8 mouse cellular contexts compared by ENCODE assay signal in genomic region chr17:66106601-66107267, GRCm38 (mm10). TPM values are rescaled to one million over a fixed set of nuclear protein-coding genes. Genes with fewer than 3 reads are reported as not detected.
DNase-seq lines count a peak whose midpoint lies in the region; ATAC-seq and TF ChIP-seq lines count a peak whose summit lies in the region.

No protein-coding gene starts in this region.

- DNase-seq in forebrain, embryonic 10.5 days (ENCODE audit: extremely low spot score, low spot score), result peak; percentile 64
- DNase-seq in spleen, adult 2 months (ENCODE audit: low read depth in 1 of 2, low spot score in 2 of 2), result peak; percentile 53 to 66
- DNase-seq in spleen, adult 12 weeks (ENCODE audit: low spot score), result no peak
- DNase-seq in heart, postnatal 4 days, result peak; percentile 77
- peak; percentile 90 for DNase-seq in lung, embryonic 14.5 days
- DNase-seq in skeletal muscle tissue, adult 2 months (ENCODE audit: low read depth, low spot score), result peak; percentile 54

- no peaks in the 10 kb centered on the region for H3K9me3 ChIP-seq in forebrain, embryonic 10.5 days
- no peaks in the 10 kb centered on the region for H3K9me3 ChIP-seq in forebrain, embryonic 13.5 days (replicated peaks)
- H3K9me3 ChIP-seq in lung, embryonic 14.5 days (ENCODE audit: low read depth, low read length), result no peaks in the 10 kb centered on the region

- 0 out of 2 replicates have a peak overlapping the region, but pooled peaks have one; percentile 6 for H3K27ac ChIP-seq in forebrain, embryonic 10.5 days
- H3K27ac ChIP-seq in forebrain, embryonic 13.5 days, result no peak overlapping the region
- no peak overlapping the region for H3K27ac ChIP-seq in spleen, adult 2 months (ENCODE audit: insufficient read depth, low read length)
- no peak overlapping the region for H3K27ac ChIP-seq in cortical plate, adult 2 months (ENCODE audit: insufficient read depth, low read length)
- no peak overlapping the region for H3K27ac ChIP-seq in lung, embryonic 14.5 days (ENCODE audit: low read depth)

- no peak for TF ChIP-seq POLR2A in spleen, adult 2 months (IDR thresholded peaks at IDR 0.05; ENCODE audit: low read depth, low read length)
- no peak for TF ChIP-seq POLR2A in cortical plate, adult 2 months (IDR thresholded peaks at IDR 0.05; ENCODE audit: extremely low read depth, insufficient read depth, low read length)

- H3K4me1 ChIP-seq in forebrain, embryonic 10.5 days, result peaks cover 13% of the 10 kb centered on the region
- peaks cover 5% of the 10 kb centered on the region; the same call in 1 of the 2 replicates for H3K4me1 ChIP-seq in forebrain, embryonic 13.5 days
- H3K4me1 ChIP-seq in spleen, adult 2 months (ENCODE audit: control insufficient read depth, insufficient read depth, insufficient read length), result no peaks in the 10 kb centered on the region; the same call in 1 of the 2 replicates
- no peaks in the 10 kb centered on the region; the same call in 1 of the 2 replicates for H3K4me1 ChIP-seq in cortical plate, adult 2 months (ENCODE audit: control insufficient read depth, insufficient read depth, low read length)
- peaks cover 5% of the 10 kb centered on the region; the same call in 1 of the 2 replicates for H3K4me1 ChIP-seq in lung, embryonic 14.5 days (ENCODE audit: insufficient read depth)

- peak; percentile 71; the same call in 1 of the 2 replicates for TF ChIP-seq CTCF in spleen, adult 2 months (IDR thresholded peaks at IDR 0.05; ENCODE audit: extremely low read depth, insufficient read depth, insufficient read length, insufficient replicate concordance)
- peak; percentile 69 for TF ChIP-seq CTCF in cortical plate, adult 2 months (IDR thresholded peaks at IDR 0.05; ENCODE audit: extremely low read depth, insufficient read depth, low read length)
- TF ChIP-seq CTCF in lung, embryonic 14.5 days (IDR thresholded peaks at IDR 0.05; ENCODE audit: low read depth), result peak; percentile 86

- no peak overlapping the region for H3K9ac ChIP-seq in forebrain, embryonic 13.5 days
- H3K9ac ChIP-seq in lung, embryonic 14.5 days, result no peak overlapping the region

- WGBS in forebrain, embryonic 10.5 days, result 54% methylated on average over 10 of the region's 10 CpGs
- 53% methylated on average over 10 of the region's 10 CpGs for WGBS in forebrain, embryonic 13.5 days
- 51% methylated on average over 10 of the region's 10 CpGs for WGBS in spleen, adult 2 months
- WGBS in lung, embryonic 14.5 days, result 51% methylated on average over 10 of the region's 10 CpGs

- H3K36me3 ChIP-seq in forebrain, embryonic 10.5 days (replicated peaks), result no peaks in the 10 kb centered on the region
- H3K36me3 ChIP-seq in forebrain, embryonic 13.5 days (ENCODE audit: poor library complexity, severe bottlenecking), result no peaks in the 10 kb centered on the region
- H3K36me3 ChIP-seq in spleen, adult 2 months (ENCODE audit: control insufficient read depth, insufficient read depth, low read length), result no peaks in the 10 kb centered on the region
- no peaks in the 10 kb centered on the region for H3K36me3 ChIP-seq in lung, embryonic 14.5 days (ENCODE audit: insufficient read depth)

- no peaks in the 10 kb centered on the region for H3K27me3 ChIP-seq in forebrain, embryonic 10.5 days (ENCODE audit: poor library complexity, severe bottlenecking)
- H3K27me3 ChIP-seq in forebrain, embryonic 13.5 days, result no peaks in the 10 kb centered on the region
- no peaks in the 10 kb centered on the region for H3K27me3 ChIP-seq in spleen, adult 2 months (ENCODE audit: control insufficient read depth, insufficient read depth, low read length)
- no peaks in the 10 kb centered on the region for H3K27me3 ChIP-seq in lung, embryonic 14.5 days (ENCODE audit: insufficient read depth, low read length)

- H3K4me3 ChIP-seq in forebrain, embryonic 10.5 days, result no peak overlapping the region
- no peak overlapping the region for H3K4me3 ChIP-seq in forebrain, embryonic 13.5 days
- no peak overlapping the region for H3K4me3 ChIP-seq in spleen, adult 2 months (ENCODE audit: extremely low read depth, insufficient read depth, insufficient read length)
- no peak overlapping the region for H3K4me3 ChIP-seq in cortical plate, adult 2 months (ENCODE audit: insufficient read depth, low read length)
- H3K4me3 ChIP-seq in lung, embryonic 14.5 days (ENCODE audit: low read depth, low read length), result no peak overlapping the region

- ATAC-seq in forebrain, embryonic 13.5 days, result no peak; the same call in 1 of the 2 replicates
- no peak for ATAC-seq in lung, embryonic 14.5 days (ENCODE audit: insufficient read depth)

- H3K4me2 ChIP-seq in forebrain, embryonic 13.5 days, result no peak overlapping the region
- no peak overlapping the region for H3K4me2 ChIP-seq in lung, embryonic 14.5 days

RNA-seq across cellular contexts. Expression of gene Washc1, which starts 4.6 kb away (rescaled TPM):
- polyA plus RNA-seq in forebrain, embryonic 10.5 days (2016; fragmentation: Nextera tagmentation; extraction: Ambion mirVana), result 31.6 and 31.8 TPM in 2 replicates
- polyA plus RNA-seq in forebrain, embryonic 13.5 days (2015; fragmentation: Nextera tagmentation; extraction: Ambion mirVana), result 36.8 and 37.4 TPM in 2 replicates
- 36.3 and 43.7 TPM in 2 replicates for polyA plus RNA-seq in spleen, adult 2 months (2012; rRNA removed)
- polyA plus RNA-seq in cortical plate, adult 2 months (2012; rRNA removed), result 48.6 and 50.0 TPM in 2 replicates
- 10 to 100 TPM; 25.1 to 26.7 TPM for total RNA-seq in heart, postnatal 4 days (2021)
- polyA plus RNA-seq in lung, embryonic 14.5 days (2014; fragmentation: Nextera tagmentation; extraction: Ambion mirVana), result 31.5 and 33.4 TPM in 2 replicates

RNA-seq across cellular contexts. Expression of gene Ndufv2, which starts 5.4 kb away (rescaled TPM):
- polyA plus RNA-seq in forebrain, embryonic 10.5 days (2016; fragmentation: Nextera tagmentation; extraction: Ambion mirVana), result 325 and 337 TPM in 2 replicates
- polyA plus RNA-seq in forebrain, embryonic 13.5 days (2015; fragmentation: Nextera tagmentation; extraction: Ambion mirVana), result 354 and 358 TPM in 2 replicates
- polyA plus RNA-seq in spleen, adult 2 months (2012; rRNA removed), result 15.3 and 16.4 TPM in 2 replicates
- polyA plus RNA-seq in cortical plate, adult 2 months (2012; rRNA removed), result 174 and 176 TPM in 2 replicates
- total RNA-seq in heart, postnatal 4 days (2021), result 100 to 1,000 TPM; 846 to 878 TPM
- polyA plus RNA-seq in lung, embryonic 14.5 days (2014; fragmentation: Nextera tagmentation; extraction: Ambion mirVana), result 322 and 337 TPM in 2 replicates

RNA-seq across cellular contexts. Expression of gene Ddx11, which starts 16.6 kb away (rescaled TPM):
- 35.1 and 37.8 TPM in 2 replicates for polyA plus RNA-seq in forebrain, embryonic 10.5 days (2016; fragmentation: Nextera tagmentation; extraction: Ambion mirVana)
- 16.2 and 17.3 TPM in 2 replicates for polyA plus RNA-seq in forebrain, embryonic 13.5 days (2015; fragmentation: Nextera tagmentation; extraction: Ambion mirVana)
- polyA plus RNA-seq in spleen, adult 2 months (2012; rRNA removed), result 6.7 and 7.3 TPM in 2 replicates
- polyA plus RNA-seq in cortical plate, adult 2 months (2012; rRNA removed), result 1.3 and 1.9 TPM in 2 replicates
- total RNA-seq in heart, postnatal 4 days (2021), result 1 to 10 TPM; 7.7 to 8.9 TPM
- 25.7 and 29.6 TPM in 2 replicates for polyA plus RNA-seq in lung, embryonic 14.5 days (2014; fragmentation: Nextera tagmentation; extraction: Ambion mirVana)

RNA-seq across cellular contexts. Expression of gene Ankrd12, which starts 29.8 kb away (rescaled TPM):
- 11.7 and 14.6 TPM in 2 replicates for polyA plus RNA-seq in forebrain, embryonic 10.5 days (2016; fragmentation: Nextera tagmentation; extraction: Ambion mirVana)
- 77.4 and 80.8 TPM in 2 replicates for polyA plus RNA-seq in forebrain, embryonic 13.5 days (2015; fragmentation: Nextera tagmentation; extraction: Ambion mirVana)
- 3.5 and 3.9 TPM in 2 replicates for polyA plus RNA-seq in spleen, adult 2 months (2012; rRNA removed)
- polyA plus RNA-seq in cortical plate, adult 2 months (2012; rRNA removed), result 23.9 and 25.1 TPM in 2 replicates
- 10 to 100 TPM; 14.1 to 16.2 TPM for total RNA-seq in heart, postnatal 4 days (2021)
- polyA plus RNA-seq in lung, embryonic 14.5 days (2014; fragmentation: Nextera tagmentation; extraction: Ambion mirVana), result 17.9 and 19.6 TPM in 2 replicates

Comparison
In these comparisons a context has a peak if more than half of its experiments do, and no peak if none do; other contexts are left out.
1. RNA of gene Ndufv2, which starts 5.4 kb away (polyA plus RNA-seq): 354 to 358 TPM in forebrain, embryonic 13.5 days, 325 to 337 TPM in forebrain, embryonic 10.5 days, 322 to 337 TPM in lung, embryonic 14.5 days and 174 to 176 TPM in cortical plate, adult 2 months; 15.3 to 16.4 TPM in spleen, adult 2 months; every median in the first group is over 10 times any median in the second.
2. Peak in every context shown above with its lines, with median percentiles within 50 percentile points of each other: CTCF ChIP-seq.